Mouse (Mus musculus) heart, embryonic 12.5 days (tissue): Measurements from ENCODE around the gene Cyp2c38. TPM values are rescaled to one million over a fixed set of nuclear protein-coding genes. Genes with fewer than 3 reads are reported as not detected.
"Not testable (repeated sequence)": the region's sequence is repeated elsewhere in the genome, so short reads cannot be mapped to it uniquely, and the experiment has no call there.

Source experiments
- ATAC-seq: fragments of 200-750 bp; cut with Nextera tagmentation; 2 replicates; pipeline ENCODE4 v1.8.0; 2017; ENCODE audit warnings: moderate TSS enrichment, moderate library complexity; ENCODE audit not compliant: insufficient number of reproducible peaks, low FRiP score
- H3K27ac ChIP-seq: fragments of 300-500 bp; sonication (generic); 2 replicates; pipeline ENCODE4 v1.5.1; 2016; ENCODE audit warnings: mild to moderate bottlenecking, moderate library complexity; ENCODE audit not compliant: poor library complexity, severe bottlenecking
- H3K27me3 ChIP-seq: fragments of 300-500 bp; sonication (generic); replicated peaks from 2 replicates; pipeline ENCODE4 v1.6.1; 2016; ENCODE audit warnings: mild to moderate bottlenecking, moderate library complexity
- H3K36me3 ChIP-seq: fragments of 300-500 bp; sonication (generic); 2 replicates; pipeline ENCODE4 v1.6.1; 2016; ENCODE audit warnings: mild to moderate bottlenecking, moderate library complexity
- H3K4me1 ChIP-seq: fragments of 300-500 bp; sonication (generic); replicated peaks from 2 replicates; pipeline ENCODE4 v1.6.1; 2016; ENCODE audit warnings: mild to moderate bottlenecking
- H3K4me2 ChIP-seq: fragments of 300-500 bp; sonication (generic); 2 replicates; pipeline ENCODE4 v1.6.1; 2016; ENCODE audit warnings: mild to moderate bottlenecking, moderate library complexity
- H3K4me3 ChIP-seq: fragments of 300-500 bp; sonication (generic); 2 replicates; pipeline ENCODE4 v1.5.1; 2016; ENCODE audit warnings: mild to moderate bottlenecking
- H3K9ac ChIP-seq: fragments of 300-500 bp; sonication (generic); 2 replicates; pipeline ENCODE4 v1.6.1; 2016; ENCODE audit warnings: mild to moderate bottlenecking, moderate library complexity
- H3K9me3 ChIP-seq: fragments of 300-500 bp; sonication (generic); replicated peaks from 2 replicates; pipeline ENCODE4 v1.6.1; 2016; ENCODE audit warnings: mild to moderate bottlenecking, moderate library complexity
- WGBS: fragments of 180-500 bp; shearing (Covaris S2); methylation state at CpG from one replicate; pipeline ENCODE4 v1.1.7; 2016; 5-methylcytosine and 5-hydroxymethylcytosine counted together
- polyA plus RNA-seq: library from polyadenylated mRNA; unstranded; fragments of >200 nt; fragmentation: Nextera tagmentation; extraction: Ambion mirVana; gene quantifications from 2 replicates; pipeline ENCODE4 v1.2.1, GENCODE M21; 2016

Cyp2c38 gene
- polyA plus RNA-seq = not detected in 2 replicates

DNA sequence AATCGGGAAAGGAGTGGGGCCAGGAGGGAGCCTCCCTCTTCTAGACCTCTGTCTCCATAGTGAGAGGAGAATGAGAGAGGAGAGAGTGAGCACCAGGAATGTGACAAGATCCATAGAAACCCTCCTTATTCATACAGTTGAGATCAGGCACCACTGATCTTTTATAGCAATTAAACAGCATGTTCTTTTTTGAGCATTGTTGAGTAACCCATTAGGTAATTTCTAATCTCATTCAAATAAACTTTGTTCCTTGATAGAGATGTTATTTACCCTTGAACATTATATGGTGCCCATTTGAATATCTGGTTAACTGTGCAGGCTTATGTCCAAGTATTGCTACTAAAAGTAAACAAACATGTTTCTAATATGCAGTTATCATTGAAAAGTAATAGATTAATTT, at the start of gene Cyp2c38:
TSS of gene Cyp2c38 (minus strand) at position 135 of the 400 bp plus-strand sequence.
- Histone ChIP-seq H3K27ac (no peak within 1 kb of the TSS), H3K9ac (no peak within 1 kb of the TSS), H3K4me3 (no peak within 1 kb of the TSS), H3K4me2 (no peak within 1 kb of the TSS), H3K4me1 (no peaks in the 10 kb centered on the region), H3K9me3 (peaks cover 5% of the 10 kb centered on the region; the same call in 1 of the 2 replicates), H3K27me3 (no peaks in the 10 kb centered on the region), H3K36me3 (no peaks in the 10 kb centered on the region)
- WGBS = 82% methylated on average over 1 of the region's 1 CpGs
- ATAC-seq = no peak

DNA sequence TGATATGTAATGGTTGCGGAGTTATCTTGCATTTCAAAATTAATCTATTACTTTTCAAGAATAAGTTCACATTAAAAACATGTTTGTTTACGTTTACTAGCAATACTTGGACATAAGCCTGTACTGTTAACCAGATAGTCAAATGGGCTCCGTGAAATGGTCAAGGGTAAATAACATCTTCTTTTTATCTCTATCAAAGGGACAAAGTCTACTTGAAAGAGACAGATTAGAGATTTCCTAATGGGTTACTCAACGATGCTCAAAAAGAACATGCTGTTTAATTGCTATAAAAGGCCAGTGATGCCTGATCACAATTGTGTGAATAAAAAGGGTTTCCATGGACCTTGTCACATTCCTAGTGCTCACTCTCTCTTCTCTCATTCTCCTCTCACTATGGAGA, 47.7 kb upstream of the Cyp2c38 start, which contains the start of gene Cyp2c39:
TSS of gene Cyp2c39 (plus strand) at position 329 of the 400 bp plus-strand sequence.
- Histone ChIP-seq H3K9ac (no peak within 1 kb of the TSS), H3K36me3 (no peaks in the 10 kb centered on the region), H3K27ac (no peak within 1 kb of the TSS), H3K4me3 (no peak within 1 kb of the TSS), H3K4me2 (no peak within 1 kb of the TSS), H3K4me1 (no peaks in the 10 kb centered on the region), H3K27me3 (no peaks in the 10 kb centered on the region), H3K9me3 (peaks cover 15% of the 10 kb centered on the region)
- 72% methylated on average over 4 of the region's 4 CpGs for WGBS
- ATAC-seq = no peak

DNA sequence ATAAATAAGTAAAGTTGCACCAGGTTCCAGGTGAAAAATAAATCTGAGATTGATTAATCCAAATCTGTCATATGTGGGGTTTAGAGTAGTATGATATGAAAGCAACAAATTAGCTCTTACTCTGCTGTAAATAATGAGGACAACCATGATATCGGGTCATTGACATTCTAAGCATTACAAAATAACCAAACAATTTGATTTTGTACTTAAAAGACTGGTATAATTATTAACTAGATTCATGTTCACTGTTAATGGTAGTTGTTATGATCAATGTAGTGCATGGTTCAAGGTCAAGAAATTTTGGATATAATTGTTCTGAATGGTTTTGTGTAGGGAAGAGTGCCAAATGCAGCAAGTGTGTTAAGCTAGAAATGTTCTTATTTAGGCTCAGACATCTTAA, 46.7 kb upstream of the Cyp2c38 start:
- ATAC-seq = no peak
- H3K4me3 ChIP-seq = no peak overlapping the region
- H3K36me3 ChIP-seq = no peaks in the 10 kb centered on the region
- 51% methylated on average over 1 of the region's 1 CpGs for WGBS
- H3K27ac ChIP-seq = no peak overlapping the region
- no peak overlapping the region for H3K9ac ChIP-seq
- no peak overlapping the region for H3K4me2 ChIP-seq
- H3K9me3 ChIP-seq = peaks cover 13% of the 10 kb centered on the region; the same call in 1 of the 2 replicates
- no peaks in the 10 kb centered on the region for H3K27me3 ChIP-seq
- H3K4me1 ChIP-seq = no peaks in the 10 kb centered on the region

DNA sequence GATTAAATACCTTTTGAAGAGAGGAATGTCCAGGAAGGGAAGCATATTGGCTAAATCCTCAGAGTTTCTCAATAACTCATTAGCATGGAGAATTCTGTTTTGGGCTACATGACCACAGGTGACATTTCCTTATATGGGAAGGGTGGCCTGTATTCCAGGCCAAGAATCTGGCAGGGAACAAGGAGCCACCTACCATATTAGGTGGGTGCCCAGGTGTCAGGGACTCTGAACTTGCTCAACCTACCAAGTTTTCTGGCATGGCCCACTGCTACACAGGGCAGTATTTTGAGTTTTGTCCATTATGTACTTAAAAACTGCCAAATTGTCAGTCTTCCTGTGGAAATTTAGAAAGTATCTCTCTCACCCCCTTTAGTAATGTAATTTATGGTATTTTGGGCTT, 43.5 kb upstream of the Cyp2c38 start:
- H3K36me3 ChIP-seq = no peaks in the 10 kb centered on the region
- H3K4me3 ChIP-seq = no peak overlapping the region
- ATAC-seq = no peak
- H3K27ac ChIP-seq = no peak overlapping the region
- no peaks in the 10 kb centered on the region for H3K4me1 ChIP-seq
- no peak overlapping the region for H3K9ac ChIP-seq
- H3K9me3 ChIP-seq = peaks cover 17% of the 10 kb centered on the region
- H3K27me3 ChIP-seq = no peaks in the 10 kb centered on the region
- H3K4me2 ChIP-seq = no peak overlapping the region

DNA sequence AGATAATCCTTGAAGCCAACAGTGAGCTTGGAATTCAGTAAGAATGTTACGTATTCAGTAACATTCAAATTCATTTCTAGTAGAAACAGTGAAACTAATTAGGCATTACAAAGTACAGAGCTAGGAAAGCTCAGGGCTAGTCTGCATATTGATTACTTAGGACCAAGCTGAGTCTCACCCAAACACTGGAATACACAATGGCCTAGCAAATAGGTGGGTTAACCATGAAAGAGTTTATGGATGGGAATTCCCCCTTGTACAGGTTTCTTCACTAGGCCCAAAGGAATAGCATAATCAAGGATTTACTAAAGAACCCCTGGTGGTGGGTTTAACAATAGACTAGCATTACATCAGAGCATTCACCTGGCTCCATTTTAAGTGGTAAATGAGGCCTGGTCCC, 21.1 kb upstream of the Cyp2c38 start:
- ATAC-seq, H3K4me3 ChIP-seq, H3K36me3 ChIP-seq, H3K4me2 ChIP-seq, H3K27ac ChIP-seq, H3K9ac ChIP-seq, H3K4me1 ChIP-seq, H3K27me3 ChIP-seq: not testable (repeated sequence)
- 93% methylated on average over 1 of the region's 1 CpGs for WGBS
- H3K9me3 ChIP-seq = peaks cover 38% of the 10 kb centered on the region

DNA sequence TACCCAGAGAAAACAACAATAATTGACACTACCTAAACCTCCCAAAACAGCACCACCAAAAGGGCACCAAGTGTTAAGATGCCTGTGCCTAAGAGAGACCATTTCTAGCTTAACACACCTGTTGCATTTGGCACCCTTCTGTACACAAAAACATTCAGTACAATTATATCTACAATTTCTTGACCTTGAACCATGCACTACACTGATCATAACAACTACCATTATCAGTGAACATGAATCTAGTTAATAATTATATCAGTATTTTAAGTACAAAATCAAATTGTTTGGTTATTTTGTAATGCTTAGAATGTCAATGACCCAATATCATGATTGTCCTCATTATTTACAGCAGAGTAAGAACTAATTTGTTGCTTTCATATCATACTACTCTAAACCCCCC, 1.0 kb upstream of the Cyp2c38 start:
- Histone ChIP-seq H3K36me3 (no peaks in the 10 kb centered on the region), H3K9ac (no peak overlapping the region), H3K4me3 (no peak overlapping the region), H3K9me3 (peaks cover 5% of the 10 kb centered on the region; the same call in 1 of the 2 replicates), H3K27me3 (no peaks in the 10 kb centered on the region), H3K4me1 (no peaks in the 10 kb centered on the region), H3K4me2 (no peak overlapping the region), H3K27ac (no peak overlapping the region)
- no peak for ATAC-seq

Other genes starting within 250 kb of the Cyp2c38 start
- not detected in 2 replicates for gene Cyp2c29, start 193.7 kb downstream of the Cyp2c38 start, polyA plus RNA-seq
- not detected in 2 replicates for gene Cyp2c39, start 47.8 kb upstream of the Cyp2c38 start, polyA plus RNA-seq
- not detected in 2 replicates for gene Cyp2c67, start 186.0 kb upstream of the Cyp2c38 start, polyA plus RNA-seq